Mouse (Mus musculus): ENCODE data around the gene Mrgpra1.
"Not testable (repeated sequence)": the region's sequence is repeated elsewhere in the genome, so short reads cannot be mapped to it uniquely, and the experiment has no call there.

The Mrgpra1 gene

GRCm38 (mm10) chr7:47354140-47354539, at the start of gene Mrgpra1:
Gene Mrgpra1, minus strand, starts transcription at chr7:47354240.
- DNase-seq (ENCODE audit: low read depth) = no peak

DNA sequence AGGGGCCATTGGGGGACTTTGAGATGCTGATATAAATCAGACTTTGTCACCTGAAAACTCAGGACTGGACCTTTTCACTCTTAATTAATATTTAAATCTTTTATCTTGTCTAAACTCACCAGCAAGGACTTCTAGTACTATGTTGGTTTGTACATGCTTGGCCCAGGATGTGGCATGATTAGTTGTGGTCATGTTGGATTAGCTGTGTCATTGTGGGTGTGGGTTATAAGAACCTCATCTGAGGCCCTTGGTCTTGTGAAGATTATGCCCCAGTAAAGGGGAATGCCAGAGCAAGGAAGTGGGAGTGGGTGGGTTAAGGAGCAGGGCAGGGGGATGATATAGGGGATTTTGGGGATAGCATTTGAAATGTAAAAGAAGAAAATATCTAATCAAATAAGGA, 47.1 kb upstream of the Mrgpra1 start:
- DNase-seq (ENCODE audit: low read depth) = no peak

- no peak for DNase-seq (ENCODE audit: low read depth)
These were observed 5.6 kb downstream of the Mrgpra1 start for GRCm38 (mm10) chr7:47348421-47348820.

DNA sequence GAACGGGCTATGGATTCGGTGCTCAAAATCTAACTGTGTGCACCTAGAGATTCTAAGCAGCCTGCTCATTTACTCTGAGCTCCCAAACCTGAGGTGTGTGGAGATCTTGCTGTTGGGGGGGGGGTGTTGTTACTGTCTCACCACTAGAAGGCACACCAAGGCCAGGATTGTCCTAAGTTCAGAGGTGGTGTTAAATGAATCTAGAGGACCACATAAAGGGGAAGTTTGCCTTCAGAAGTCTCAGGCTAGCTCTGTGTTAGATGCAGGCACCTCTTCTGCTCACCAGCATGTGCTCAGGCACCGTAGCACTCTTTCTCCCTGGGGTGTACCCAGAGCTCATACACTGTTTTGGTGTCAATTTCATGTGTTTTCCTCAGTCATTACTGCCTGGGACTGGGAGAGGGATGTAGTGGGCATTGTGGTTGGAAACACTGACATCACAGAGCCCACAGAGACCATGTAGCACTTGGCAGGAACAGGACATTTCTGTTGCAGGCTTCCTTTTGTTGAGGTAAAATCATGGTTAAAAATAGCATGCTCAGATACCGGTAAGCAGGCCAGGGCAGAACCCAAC, 8.0 kb downstream of the Mrgpra1 start:
- DNase-seq (ENCODE audit: low read depth) = no peak

GRCm38 (mm10) chr7:47341887-47342286, 12.2 kb downstream of the Mrgpra1 start:
- not testable (repeated sequence) for DNase-seq (ENCODE audit: low read depth)

DNA sequence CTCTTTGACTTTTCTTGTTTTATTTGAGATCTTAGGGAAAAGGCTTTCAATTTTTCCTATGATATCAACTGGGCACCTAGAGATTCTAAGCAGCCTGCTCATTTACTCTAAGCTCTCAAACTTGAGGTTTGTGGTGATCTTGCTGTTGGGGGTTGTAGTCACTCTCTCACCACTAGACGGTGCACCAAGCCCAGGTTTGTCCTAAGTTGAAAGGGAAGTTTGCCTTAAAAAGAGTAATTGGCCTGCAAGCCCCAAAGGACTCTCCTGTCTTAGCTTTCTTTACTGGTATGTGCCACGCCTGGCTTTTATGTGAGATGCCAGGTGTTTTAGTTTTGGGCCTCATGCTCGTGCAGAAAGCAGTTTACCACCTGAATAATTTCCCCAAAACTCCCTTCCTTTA, 12.7 kb downstream of the Mrgpra1 start:
- DNase-seq (ENCODE audit: low read depth) = not testable (repeated sequence)

DNA sequence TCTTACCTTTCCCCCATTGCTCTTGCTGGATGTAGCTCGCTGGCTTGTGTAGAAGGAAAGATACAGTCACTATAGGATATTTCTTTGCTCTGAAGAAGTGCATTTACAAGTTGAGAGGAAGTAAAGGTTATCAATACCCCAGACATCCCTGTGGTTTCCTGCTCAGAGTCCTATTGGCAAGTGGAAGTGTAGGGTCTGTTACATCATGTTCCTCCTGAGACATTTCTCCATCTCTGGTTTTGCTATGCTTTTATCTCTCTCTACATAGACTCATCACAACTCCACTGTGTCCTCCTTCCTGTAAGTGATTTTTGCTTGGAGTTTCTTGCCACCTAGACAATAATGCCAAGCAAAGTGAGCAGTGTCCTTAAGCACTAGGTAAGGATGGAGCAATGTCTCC, 35.7 kb downstream of the Mrgpra1 start:
- no peak for DNase-seq (ENCODE audit: low read depth)

- no peak for DNase-seq (ENCODE audit: low read depth)
These were observed 41.8 kb downstream of the Mrgpra1 start for GRCm38 (mm10) chr7:47312289-47312688.

GRCm38 (mm10) chr7:47309855-47310254, 44.2 kb downstream of the Mrgpra1 start:
- no peak for DNase-seq (ENCODE audit: low read depth)

- not testable (repeated sequence) for DNase-seq (ENCODE audit: low read depth)
These were observed 49.4 kb downstream of the Mrgpra1 start for GRCm38 (mm10) chr7:47304661-47305060.

DNA sequence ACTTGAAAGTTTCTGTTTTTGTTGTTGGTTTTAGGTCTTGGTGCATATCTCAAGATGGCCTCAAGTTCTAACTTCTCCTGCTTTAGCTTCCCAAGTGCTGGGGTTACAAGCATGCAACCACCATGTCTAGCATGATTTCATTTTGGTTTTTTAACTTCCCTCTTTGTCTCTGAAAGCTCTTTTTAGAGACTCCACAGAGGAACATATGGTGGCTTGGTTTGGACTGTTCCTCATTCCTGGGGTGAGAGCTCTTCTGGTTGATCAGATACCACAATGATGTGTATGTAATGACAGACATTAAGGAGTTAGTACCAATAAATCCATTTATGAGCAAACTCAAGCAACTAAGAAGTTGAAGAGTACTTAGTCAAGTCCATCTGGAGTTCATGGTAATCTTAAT, 54.4 kb downstream of the Mrgpra1 start:
- not testable (repeated sequence) for DNase-seq (ENCODE audit: low read depth)

All from naive thymus-derived CD4-positive, alpha-beta T cell, adult 2 months (primary cell).